Mouse (Mus musculus) liver, embryonic 12.5 days (tissue): ENCODE results near the gene Olfr1496. TPM values are rescaled to one million over a fixed set of nuclear protein-coding genes. Genes with fewer than 3 reads are reported as not detected.

Source experiments
- polyA plus RNA-seq: library from polyadenylated mRNA; unstranded; fragments of >200 nt; fragmentation: Nextera tagmentation; extraction: Ambion mirVana; gene quantifications from 2 replicates; pipeline ENCODE4 v1.2.1, GENCODE M21; 2016

The Olfr1496 gene
- polyA plus RNA-seq, 1 experiment from 2014 or later, result not detected

Other genes starting within 250 kb of the Olfr1496 start
- gene Olfr1480, start 250.0 kb upstream of the Olfr1496 start, polyA plus RNA-seq, result not detected in 2 replicates
- gene Olfr1484, start 194.4 kb upstream of the Olfr1496 start, polyA plus RNA-seq, result not detected in 2 replicates
- not detected in 2 replicates for gene Olfr1487, start 160.5 kb upstream of the Olfr1496 start, polyA plus RNA-seq
- gene Olfr1489, start 146.3 kb upstream of the Olfr1496 start, polyA plus RNA-seq, result not detected in 2 replicates
- not detected in 2 replicates for gene Olfr1490, start 126.8 kb upstream of the Olfr1496 start, polyA plus RNA-seq
- not detected in 2 replicates for gene Olfr1491, start 80.6 kb upstream of the Olfr1496 start, polyA plus RNA-seq
- not detected in 2 replicates for gene Olfr1493-ps1, start 54.6 kb upstream of the Olfr1496 start, polyA plus RNA-seq
- not detected in 2 replicates for gene Olfr1494, start 38.1 kb upstream of the Olfr1496 start, polyA plus RNA-seq
- not detected in 2 replicates for gene Olfr1495, start 13.3 kb upstream of the Olfr1496 start, polyA plus RNA-seq
- gene Olfr1497, start 20.3 kb downstream of the Olfr1496 start, polyA plus RNA-seq, result not detected in 2 replicates
- not detected in 2 replicates for gene Olfr1499, start 41.6 kb downstream of the Olfr1496 start, polyA plus RNA-seq
- not detected in 2 replicates for gene Olfr1500, start 52.6 kb downstream of the Olfr1496 start, polyA plus RNA-seq
- not detected in 2 replicates for gene Olfr1501, start 72.8 kb downstream of the Olfr1496 start, polyA plus RNA-seq
- gene Olfr1502, start 83.9 kb downstream of the Olfr1496 start, polyA plus RNA-seq, result not detected in 2 replicates
- not detected in 2 replicates for gene Olfr1504, start 120.0 kb downstream of the Olfr1496 start, polyA plus RNA-seq
- gene Olfr1505, start 135.7 kb downstream of the Olfr1496 start, polyA plus RNA-seq, result not detected in 2 replicates